Mouse (Mus musculus) induced T-regulatory cell, adult 2 months (primary cell): ENCODE measurements around the gene Zmiz1.

Source experiments
- DNase-seq: peaks from one replicate; pipeline ENCODE4 v3.0.0-alpha.2; 2012; ENCODE audit warnings: low read depth

The Zmiz1 gene

GRCm38 (mm10) chr14:25472981-25473649 lies 14.1 kb downstream of the Zmiz1 start:
- DNase-seq: peak; percentile 77

DNA sequence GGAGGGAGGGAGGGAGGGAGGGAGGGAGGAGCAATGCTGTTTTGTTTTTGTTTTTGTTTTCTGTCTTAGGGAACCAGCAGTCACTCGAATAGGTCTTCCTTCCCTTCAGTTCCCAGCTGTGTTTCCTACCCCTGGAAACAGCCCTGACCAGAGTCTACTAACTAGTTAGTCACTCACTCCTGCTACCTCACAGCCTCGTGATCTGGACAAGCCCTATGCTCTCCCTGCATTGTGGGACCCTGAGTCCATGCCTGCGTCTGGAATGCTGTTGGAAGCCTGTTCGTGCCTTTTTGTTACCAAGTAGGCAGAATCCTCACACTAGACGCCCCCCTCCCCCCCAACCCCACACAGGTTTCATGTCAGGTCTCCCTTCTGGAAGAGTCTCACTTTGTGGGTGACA lies 15.0 kb downstream of the Zmiz1 start:
- DNase-seq: peak; percentile 47

DNA sequence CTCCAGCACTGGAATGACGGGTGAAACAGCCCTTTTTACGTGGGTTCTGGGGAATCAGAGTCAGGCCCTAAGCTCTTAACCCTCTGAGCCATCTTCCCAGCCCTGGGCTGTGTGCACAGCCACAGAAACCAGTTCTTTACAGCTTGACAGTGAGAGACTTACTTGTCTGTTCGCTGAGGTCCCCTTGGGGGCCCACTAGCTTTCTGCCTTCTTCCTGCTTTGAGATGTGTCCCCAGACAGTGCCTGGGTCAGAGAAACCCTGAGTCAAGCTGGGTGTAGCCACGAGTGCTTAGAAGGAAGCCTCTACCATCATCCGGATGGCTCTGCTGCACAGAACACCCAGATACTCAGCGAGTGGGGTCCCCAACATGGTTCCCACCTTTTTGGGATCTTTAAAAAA lies 15.7 kb downstream of the Zmiz1 start:
- DNase-seq: peak; percentile 71

GRCm38 (mm10) chr14:25476048-25476447 lies 17.1 kb downstream of the Zmiz1 start:
- peak; percentile 49 for DNase-seq

GRCm38 (mm10) chr14:25476453-25476852 lies 17.5 kb downstream of the Zmiz1 start:
- DNase-seq: no peak

DNA sequence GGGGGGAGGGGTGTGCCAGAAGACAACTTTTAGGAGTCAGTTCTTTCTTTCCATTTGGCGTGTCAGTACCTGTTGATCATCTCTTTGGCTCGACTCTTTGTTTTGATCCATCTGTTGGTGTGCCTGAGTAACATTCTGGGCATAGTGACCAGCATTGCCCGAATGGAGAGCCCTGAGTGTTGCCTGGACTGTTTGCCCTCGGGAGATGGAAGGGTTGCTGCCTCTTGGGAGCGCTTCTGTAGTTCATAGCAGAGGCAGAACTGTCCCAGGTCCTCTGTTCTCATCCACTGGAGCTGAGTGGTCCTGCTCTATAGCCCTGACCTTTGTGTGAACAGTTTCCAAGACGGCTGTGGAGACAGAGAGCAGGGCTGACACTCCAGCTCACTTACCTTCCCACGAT lies 18.3 kb downstream of the Zmiz1 start:
- no peak for DNase-seq

DNA sequence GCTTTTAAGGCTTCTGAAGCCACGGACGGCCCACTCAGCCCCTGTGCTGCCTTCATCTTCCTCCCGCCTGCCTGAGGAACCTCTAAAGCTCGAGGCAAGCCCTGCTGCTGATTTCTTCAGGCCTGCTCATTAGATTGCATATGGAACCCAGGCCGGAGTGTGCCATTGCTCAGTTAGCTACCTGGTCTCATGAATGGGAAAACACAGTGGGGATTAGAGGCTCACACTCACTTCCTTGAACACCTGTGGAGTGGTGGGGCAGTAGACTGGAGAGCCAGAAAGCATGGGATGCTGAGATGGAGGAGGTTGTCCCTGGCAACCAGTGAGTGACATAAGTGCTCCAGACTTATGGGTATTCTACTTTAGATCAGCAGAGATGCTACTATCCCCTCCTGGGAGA lies 19.3 kb downstream of the Zmiz1 start:
- DNase-seq: no peak

DNA sequence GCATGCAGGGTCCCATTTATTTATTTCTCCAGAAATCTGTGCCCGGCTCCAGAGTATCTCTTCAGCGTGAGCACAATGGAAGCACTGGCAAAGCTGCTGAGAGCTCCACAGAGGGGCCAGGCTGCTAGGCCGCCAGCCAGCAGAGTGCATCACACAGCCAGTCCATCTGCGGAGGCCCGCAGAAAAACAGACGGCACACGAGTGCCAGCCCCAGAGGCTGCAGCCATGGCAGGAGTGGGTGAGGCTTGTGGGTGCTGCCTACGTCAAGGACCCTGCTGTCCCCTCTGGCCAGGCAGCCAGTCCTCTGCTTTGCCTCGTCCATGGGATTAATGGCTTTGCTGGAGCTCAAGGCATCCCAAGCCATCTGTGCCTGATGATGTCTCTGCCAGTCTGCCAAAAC lies 19.8 kb downstream of the Zmiz1 start:
- DNase-seq: no peak

DNA sequence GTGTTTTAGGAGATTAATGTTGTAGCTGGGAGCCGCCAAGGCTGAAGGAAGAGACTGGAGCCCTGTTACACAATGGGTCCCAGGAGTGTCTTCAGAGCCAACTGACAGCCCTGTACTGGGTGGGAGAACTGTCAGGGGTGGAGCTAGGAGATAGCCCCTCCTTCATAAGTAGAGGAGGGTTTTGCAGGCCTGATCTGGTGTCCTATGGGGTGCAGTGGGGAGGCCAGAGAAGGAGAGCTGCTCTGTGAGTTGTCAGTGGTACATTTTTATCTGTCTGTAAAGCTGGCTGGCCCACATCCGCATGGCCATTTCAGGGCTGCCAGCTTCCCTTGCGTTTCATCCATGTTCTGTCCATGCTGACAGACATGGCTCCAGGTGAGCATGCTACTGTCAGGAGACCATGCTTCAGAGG lies 20.9 kb downstream of the Zmiz1 start:
- DNase-seq: peak; percentile 39

DNA sequence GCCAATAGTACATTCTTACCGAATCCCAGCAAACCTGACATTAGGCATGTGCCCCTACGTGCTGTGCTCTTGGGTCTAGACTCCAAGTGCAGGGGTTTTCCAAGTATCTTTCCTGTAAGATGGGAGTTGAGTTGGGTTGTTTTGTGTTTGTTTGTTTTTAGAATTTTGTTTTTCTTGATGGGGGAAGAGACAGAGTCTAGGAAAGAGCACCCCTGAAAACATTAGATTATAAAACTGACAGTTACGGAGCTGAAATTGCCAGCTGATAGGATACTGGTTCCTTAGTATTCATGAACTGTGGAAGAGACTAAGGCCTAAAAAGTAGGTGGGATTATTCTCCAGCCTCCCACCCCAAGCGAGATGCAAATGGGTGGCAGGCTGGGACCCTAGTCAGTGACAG lies 21.5 kb downstream of the Zmiz1 start:
- no peak for DNase-seq

- DNase-seq: peak; percentile 80
Measured at GRCm38 (mm10) chr14:25480916-25481666, 22.1 kb downstream of the Zmiz1 start.

DNA sequence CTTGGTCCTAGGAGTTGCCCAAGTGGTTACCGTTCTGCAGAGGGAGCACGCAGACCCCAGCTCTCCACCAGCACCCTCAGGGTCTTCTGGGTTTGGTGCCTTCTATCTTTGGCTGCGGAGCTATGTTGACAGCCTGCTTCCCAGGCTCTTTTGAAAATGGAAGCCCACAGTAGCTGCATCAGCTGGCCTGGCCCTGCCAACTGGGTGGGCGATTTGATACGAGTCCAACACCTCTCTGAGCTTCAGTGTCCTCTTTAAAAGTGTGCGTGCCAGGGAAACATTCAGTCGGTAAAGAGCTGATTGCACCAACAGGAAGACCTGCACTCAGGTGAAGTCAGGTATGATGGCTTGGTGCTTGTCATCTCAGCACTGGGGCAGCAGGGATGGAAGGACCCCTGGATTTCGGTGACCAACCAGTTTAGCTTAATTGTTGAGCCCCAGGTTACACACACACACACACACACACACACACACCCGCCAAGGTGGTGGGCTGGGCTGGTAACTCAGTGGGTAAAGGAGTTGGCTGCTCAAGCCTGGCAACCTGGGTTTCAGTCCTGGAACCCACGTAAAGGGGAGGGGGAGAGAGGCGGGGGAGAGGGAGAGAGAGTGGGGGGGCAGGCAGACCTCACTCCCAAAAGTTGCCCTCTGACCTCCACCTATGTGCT lies 22.8 kb downstream of the Zmiz1 start:
- peak; percentile 32 for DNase-seq

- DNase-seq: no peak
Measured at GRCm38 (mm10) chr14:25482404-25482803, 23.4 kb downstream of the Zmiz1 start.

- no peak for DNase-seq
Measured at GRCm38 (mm10) chr14:25483285-25483684, 24.3 kb downstream of the Zmiz1 start.

DNA sequence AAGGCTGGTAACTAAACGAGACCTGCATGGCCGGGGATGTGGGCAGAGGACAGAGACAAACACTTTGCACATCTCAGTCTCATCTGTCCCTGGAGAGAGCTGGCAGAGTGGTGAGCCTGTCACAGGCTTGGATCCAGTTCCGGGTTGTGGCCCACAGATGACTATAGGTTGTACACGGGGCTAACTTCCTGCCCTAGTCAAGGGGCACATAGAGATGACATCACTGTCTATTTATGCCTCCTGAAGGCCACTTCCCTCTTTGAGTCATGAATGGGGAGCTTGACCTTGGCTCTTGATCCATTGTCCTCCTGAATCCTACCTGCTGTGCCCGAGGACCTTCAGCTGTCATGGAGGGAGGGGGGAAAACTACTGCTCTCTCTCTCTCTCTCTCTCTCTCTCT lies 25.1 kb downstream of the Zmiz1 start:
- DNase-seq: peak; percentile 61

DNA sequence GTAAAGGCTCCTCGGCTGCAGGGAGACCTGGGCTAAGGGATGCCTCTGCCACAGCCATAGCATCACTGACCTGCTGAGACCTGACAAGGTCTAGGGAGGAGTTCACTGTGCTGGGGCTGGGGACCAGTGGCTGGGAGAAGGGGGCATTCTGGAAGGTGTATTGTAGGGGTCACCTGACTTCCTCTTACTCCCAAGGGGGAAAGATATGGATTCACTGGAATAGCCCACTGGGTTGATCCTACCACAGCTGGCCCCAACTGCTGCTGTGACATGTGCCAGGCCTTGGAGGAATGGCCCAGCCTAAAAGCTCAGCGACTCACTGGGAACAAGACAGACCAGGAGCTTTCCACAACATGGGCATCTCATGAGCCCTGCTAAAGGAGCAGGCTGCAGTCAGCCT lies 27.2 kb downstream of the Zmiz1 start:
- DNase-seq: no peak

- DNase-seq: no peak
Measured at GRCm38 (mm10) chr14:25486742-25487469, 27.9 kb downstream of the Zmiz1 start.

- no peak for DNase-seq
Measured at GRCm38 (mm10) chr14:25487470-25487955, 28.5 kb downstream of the Zmiz1 start.

DNA sequence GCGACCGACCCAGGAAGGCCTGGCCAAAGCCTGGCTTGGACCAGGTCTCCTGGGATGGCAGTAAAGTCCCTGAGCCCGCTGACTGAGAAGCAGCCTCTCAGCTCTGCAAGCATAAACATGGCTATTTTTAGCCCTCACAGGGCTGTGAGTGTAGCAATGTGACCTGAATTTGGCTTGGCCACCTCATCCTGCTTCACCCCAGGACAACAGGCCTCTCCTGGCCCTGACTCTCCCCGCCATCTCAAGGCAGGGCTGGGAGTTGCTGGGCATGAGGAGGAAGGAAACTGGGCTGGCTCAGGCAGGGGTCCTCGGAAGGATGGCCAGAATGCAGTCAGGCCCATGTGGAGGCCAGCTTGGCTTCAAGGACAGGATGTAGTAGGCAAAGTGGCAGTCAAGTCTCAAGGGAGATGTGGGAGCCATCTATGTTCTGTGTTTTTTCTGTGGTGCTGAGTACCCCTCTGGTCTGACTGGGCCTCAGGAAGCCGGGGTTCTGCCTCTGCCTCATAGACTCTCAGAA lies 29.2 kb downstream of the Zmiz1 start:
- DNase-seq: no peak

DNA sequence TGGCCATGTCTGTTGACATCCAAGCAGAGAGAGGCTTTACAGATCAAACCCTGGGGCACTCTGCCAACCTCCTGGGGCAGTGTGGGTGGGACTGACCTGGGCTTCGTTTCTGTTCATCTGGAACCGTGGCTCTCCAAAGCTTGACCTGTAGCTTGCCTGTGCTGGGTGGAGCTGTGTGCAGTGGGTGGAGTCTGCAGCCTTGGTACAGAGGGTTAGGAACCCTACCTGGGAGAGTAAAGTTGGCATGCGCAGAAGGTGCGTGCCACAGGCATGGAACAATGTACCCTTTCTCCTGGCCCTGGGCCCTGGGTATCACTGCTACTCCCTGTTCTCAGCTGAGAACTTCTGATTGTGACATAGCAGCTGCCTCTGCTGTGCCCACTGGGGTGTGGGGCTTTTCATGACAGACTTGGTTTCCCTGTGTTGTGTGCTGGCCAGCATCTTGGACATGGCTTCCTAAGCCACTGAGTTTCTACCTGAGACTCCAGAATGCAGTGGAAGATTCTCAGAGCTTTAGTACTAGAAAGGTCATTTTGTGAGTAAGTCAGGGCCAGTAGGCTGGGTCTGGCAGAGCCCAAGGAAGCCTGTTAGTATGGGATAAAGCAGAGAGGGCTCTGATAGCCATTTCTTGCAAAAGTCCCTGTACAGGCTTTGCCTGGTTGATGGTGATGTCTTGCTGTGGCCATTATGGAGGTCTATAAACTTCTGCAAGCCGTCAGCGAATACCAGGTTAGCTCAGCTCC lies 30.5 kb downstream of the Zmiz1 start:
- DNase-seq: no peak

DNA sequence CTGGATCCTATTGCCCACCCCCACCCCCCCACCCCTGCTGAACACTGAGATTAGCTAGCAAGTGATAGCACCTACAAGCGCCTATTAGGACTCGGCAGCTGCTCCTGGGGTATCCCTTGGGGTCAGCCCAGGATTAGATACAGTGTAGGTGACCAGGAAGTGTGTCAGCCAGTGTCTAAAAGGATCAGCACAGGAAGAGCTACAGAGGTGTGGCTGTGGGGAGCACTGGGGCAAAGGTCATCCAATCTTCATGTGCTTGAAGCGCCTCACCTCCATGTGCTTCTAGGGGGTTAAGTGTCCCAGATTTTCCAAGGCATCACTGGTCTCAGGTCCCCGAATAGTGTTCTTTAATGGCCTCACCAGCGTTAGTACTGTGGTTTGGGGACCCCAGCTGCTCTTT lies 33.0 kb downstream of the Zmiz1 start:
- DNase-seq: no peak
